8 mouse cellular contexts compared by ENCODE assay signal in the genomic region with DNA sequence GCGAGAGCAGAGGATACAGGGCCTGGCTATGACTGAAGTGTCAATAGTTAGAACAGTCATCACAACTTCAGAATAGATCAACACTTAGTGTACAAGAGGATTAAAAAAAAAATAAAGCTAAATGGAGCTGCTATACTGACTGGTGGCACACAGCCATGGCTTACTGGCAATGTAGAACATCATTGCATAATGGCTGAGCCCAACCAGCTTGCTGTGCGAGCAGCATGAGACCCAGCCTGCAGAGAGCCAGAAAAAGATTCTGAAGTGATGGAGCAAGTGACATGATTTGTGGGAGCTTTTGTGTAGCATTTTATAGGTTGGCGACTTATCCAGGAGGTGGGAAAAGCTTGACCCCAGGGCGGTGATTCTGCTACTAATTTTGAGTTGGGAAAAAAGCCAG.
DNase-seq lines count a peak whose midpoint lies in the region; ATAC-seq lines count a peak whose summit lies in the region.

No protein-coding gene starts in this region.

- intact Hi-C loops in left cerebral cortex, postnatal 10 days (cut with DNase I): no loop called here

- no peak for ATAC-seq in midbrain, embryonic 14.5 days (ENCODE audit: low FRiP score, low TSS enrichment)
- ATAC-seq in midbrain, embryonic 15.5 days (replicated peaks): no peak
- no peak for ATAC-seq in liver, embryonic 11.5 days (replicated peaks; ENCODE audit: low FRiP score)

- H3K4me2 ChIP-seq in midbrain, embryonic 14.5 days (ENCODE audit: low read length): no peak overlapping the region
- H3K4me2 ChIP-seq in midbrain, embryonic 15.5 days: no peak overlapping the region
- no peak overlapping the region for H3K4me2 ChIP-seq in liver, embryonic 11.5 days

- no peaks in the 10 kb centered on the region for H3K4me1 ChIP-seq in midbrain, embryonic 14.5 days (ENCODE audit: control insufficient read depth, insufficient read depth, low read length)
- H3K4me1 ChIP-seq in midbrain, embryonic 15.5 days: no peaks in the 10 kb centered on the region
- H3K4me1 ChIP-seq in liver, embryonic 11.5 days (replicated peaks; ENCODE audit: control insufficient read depth, insufficient read depth, low read length): no peaks in the 10 kb centered on the region

- no peaks in the 10 kb centered on the region for H3K27me3 ChIP-seq in midbrain, embryonic 14.5 days (ENCODE audit: control insufficient read depth, insufficient read depth, low read length)
- H3K27me3 ChIP-seq in midbrain, embryonic 15.5 days (replicated peaks): no peaks in the 10 kb centered on the region
- no peaks in the 10 kb centered on the region for H3K27me3 ChIP-seq in liver, embryonic 11.5 days (replicated peaks; ENCODE audit: control insufficient read depth, insufficient read depth, low read length)

- WGBS in midbrain, embryonic 14.5 days: 63% methylated on average over 4 of the region's 4 CpGs
- WGBS in midbrain, embryonic 15.5 days: 58% methylated on average over 4 of the region's 4 CpGs
- 78% methylated on average over 4 of the region's 4 CpGs for WGBS in liver, embryonic 11.5 days

- no peaks in the 10 kb centered on the region for H3K36me3 ChIP-seq in midbrain, embryonic 14.5 days (ENCODE audit: control insufficient read depth, insufficient read depth, low read length)
- H3K36me3 ChIP-seq in midbrain, embryonic 15.5 days (replicated peaks): no peaks in the 10 kb centered on the region
- H3K36me3 ChIP-seq in liver, embryonic 11.5 days (ENCODE audit: control insufficient read depth, insufficient read depth, low read length): no peaks in the 10 kb centered on the region

- H3K27ac ChIP-seq in midbrain, embryonic 14.5 days (replicated peaks; ENCODE audit: low read depth, low read length): no peak overlapping the region
- H3K27ac ChIP-seq in midbrain, embryonic 15.5 days: no peak overlapping the region
- no peak overlapping the region for H3K27ac ChIP-seq in liver, embryonic 11.5 days (ENCODE audit: low read depth, low read length)

- DNase-seq in adrenal gland, postnatal 10 days: peak; percentile 58
- DNase-seq in adrenal gland, adult 8-10 months: no peak
- DNase-seq in midbrain, embryonic 14.5 days: peak; percentile 40
- peak; percentile 6 to 17 for DNase-seq in heart, adult 9 months (ENCODE audit: low spot score in 2 of 2)
- peak; percentile 15 to 54 for DNase-seq in left cerebral cortex, postnatal 10 days (ENCODE audit: extremely low spot score in 1 of 2, low spot score in 2 of 2)
- DNase-seq in right cerebral cortex, postnatal 25 days: peak; percentile 22
- DNase-seq in liver, embryonic 11.5 days (ENCODE audit: low spot score): no peak

- no peak overlapping the region for H3K4me3 ChIP-seq in midbrain, embryonic 14.5 days (replicated peaks; ENCODE audit: low read depth, low read length)
- no peak overlapping the region for H3K4me3 ChIP-seq in midbrain, embryonic 15.5 days
- H3K4me3 ChIP-seq in liver, embryonic 11.5 days (ENCODE audit: low read depth, low read length): no peak overlapping the region

- H3K9me3 ChIP-seq in midbrain, embryonic 14.5 days (ENCODE audit: control insufficient read depth, low read length): no peaks in the 10 kb centered on the region
- no peaks in the 10 kb centered on the region for H3K9me3 ChIP-seq in midbrain, embryonic 15.5 days
- H3K9me3 ChIP-seq in liver, embryonic 11.5 days (ENCODE audit: control insufficient read depth, low read length): no peaks in the 10 kb centered on the region

- no peak overlapping the region for H3K9ac ChIP-seq in midbrain, embryonic 14.5 days (replicated peaks; ENCODE audit: low read length)
- no peak overlapping the region for H3K9ac ChIP-seq in midbrain, embryonic 15.5 days
- H3K9ac ChIP-seq in liver, embryonic 11.5 days (ENCODE audit: low read depth, low read length): no peak overlapping the region

Comparison
In these comparisons a context has a peak if more than half of its experiments do, and no peak if none do; other contexts are left out.
1. DNase-seq: peak in adrenal gland, postnatal 10 days (single experiment), midbrain, embryonic 14.5 days (single experiment), heart, adult 9 months (2 of 2), left cerebral cortex, postnatal 10 days (2 of 2) and right cerebral cortex, postnatal 25 days (single experiment); none in adrenal gland, adult 8-10 months (single experiment) and liver, embryonic 11.5 days (single experiment).